Mouse (Mus musculus) ES-Bruce4 (cell line): ENCODE results near the gene Gm21988. TPM values are rescaled to one million over a fixed set of nuclear protein-coding genes. Genes with fewer than 3 reads are reported as not detected.

Experiments
- H3K27ac ChIP-seq: 2 replicates; pipeline ENCODE4 v1.5.1; 2012; ENCODE audit warnings: low read length, inconsistent platforms; ENCODE audit not compliant: insufficient read depth
- H3K27me3 ChIP-seq: 2 replicates; pipeline ENCODE4 v1.6.1; 2012; ENCODE audit warnings: mild to moderate bottlenecking, low read length, inconsistent platforms; ENCODE audit not compliant: control insufficient read depth, poor library complexity, insufficient read depth, severe bottlenecking
- H3K36me3 ChIP-seq: 2 replicates; pipeline ENCODE4 v1.6.1; 2012; ENCODE audit warnings: inconsistent platforms, mild to moderate bottlenecking, low read length, moderate library complexity; ENCODE audit not compliant: control insufficient read depth, poor library complexity, insufficient read depth, severe bottlenecking
- H3K4me1 ChIP-seq: one replicate; pipeline ENCODE4 v1.8.1; 2011; ENCODE audit warnings: low read length; ENCODE audit not compliant: control insufficient read depth, insufficient read depth
- H3K4me3 ChIP-seq: 2 replicates; pipeline ENCODE4 v1.5.1; 2011; ENCODE audit warnings: low read depth, mild to moderate bottlenecking, low read length
- H3K9ac ChIP-seq: 2 replicates; pipeline ENCODE4 v1.6.1; 2012; ENCODE audit warnings: low read depth, mild to moderate bottlenecking, inconsistent platforms; ENCODE audit not compliant: poor library complexity, severe bottlenecking
- H3K9me3 ChIP-seq: replicated peaks from 2 replicates; pipeline ENCODE4 v1.6.1; 2012; ENCODE audit warnings: mild to moderate bottlenecking, low read length, inconsistent platforms; ENCODE audit not compliant: control insufficient read depth, poor library complexity, insufficient read depth, severe bottlenecking
- CTCF ChIP-seq: IDR thresholded peaks from one replicate; pipeline ENCODE4 v1.8.1; 2011; ENCODE audit warnings: low read depth, low read length
- EP300 ChIP-seq: IDR thresholded peaks from 2 replicates; pipeline ENCODE4 v1.6.1; 2011; ENCODE audit warnings: low read depth, low read length; ENCODE audit not compliant: insufficient read depth
- POLR2A ChIP-seq: IDR thresholded peaks from one replicate; pipeline ENCODE4 v1.8.1; 2011; ENCODE audit warnings: low read length; ENCODE audit not compliant: insufficient read depth
- polyA plus RNA-seq: library from polyadenylated mRNA; stranded (reverse); fragments of >200 nt; gene quantifications from 2 replicates; pipeline ENCODE4 v1.2.4, GENCODE M21; 2011; ENCODE audit warnings: low read depth; ENCODE audit not compliant: missing spikeins, insufficient read depth, insufficient read length

The Gm21988 gene
- polyA plus RNA-seq, 1 experiment = 0.55 TPM

GRCm38 (mm10) chr11:70242591-70242990, 3.0 kb upstream of the Gm21988 start:
- H3K9me3 ChIP-seq = no peaks in the 10 kb centered on the region
- H3K4me3 ChIP-seq = no peak overlapping the region
- no peaks in the 10 kb centered on the region for H3K27me3 ChIP-seq
- H3K9ac ChIP-seq = no peak overlapping the region
- no peak overlapping the region for H3K27ac ChIP-seq
- H3K36me3 ChIP-seq = no peaks in the 10 kb centered on the region
- no peak for TF ChIP-seq EP300
- no peaks in the 10 kb centered on the region for H3K4me1 ChIP-seq

GRCm38 (mm10) chr11:70238591-70239440, 814 bp downstream of the Gm21988 start:
- H3K9me3 ChIP-seq = no peaks in the 10 kb centered on the region
- peak overlapping the region; percentile 91 for H3K9ac ChIP-seq
- H3K4me1 ChIP-seq = peaks cover 5% of the 10 kb centered on the region
- H3K27ac ChIP-seq = peak overlapping the region; percentile 44; the same call in 1 of the 2 replicates
- no peaks in the 10 kb centered on the region for H3K27me3 ChIP-seq
- H3K4me3 ChIP-seq = peak overlapping the region; percentile 90
- TF ChIP-seq CTCF (no peak), POLR2A (no peak), EP300 (no peak)
- H3K36me3 ChIP-seq = peaks cover 15% of the 10 kb centered on the region

GRCm38 (mm10) chr11:70237457-70238167, 2.0 kb downstream of the Gm21988 start, which contains the start of gene 0610010K14Rik:
0610010K14Rik (minus strand) TSS chr11:70237914.
- Histone ChIP-seq H3K4me1 (peaks cover 5% of the 10 kb centered on the region), H3K27ac (peak within 1 kb of the TSS; percentile 56), H3K36me3 (peaks cover 15% of the 10 kb centered on the region), H3K9me3 (no peaks in the 10 kb centered on the region), H3K27me3 (no peaks in the 10 kb centered on the region), H3K9ac (peak within 1 kb of the TSS; percentile 91), H3K4me3 (peak within 1 kb of the TSS; percentile 97)
- TF ChIP-seq CTCF (no peak), POLR2A (peak; percentile 36), EP300 (0 out of 2 replicates have a peak, but pooled peaks have one; percentile 20)

- H3K4me1 ChIP-seq = peaks cover 5% of the 10 kb centered on the region
- H3K27me3 ChIP-seq = no peaks in the 10 kb centered on the region
- no peak for TF ChIP-seq POLR2A
- no peak for TF ChIP-seq CTCF
- no peak for TF ChIP-seq EP300
These were observed 2.9 kb downstream of the Gm21988 start for GRCm38 (mm10) chr11:70236717-70237116.

GRCm38 (mm10) chr11:70235254-70235900, 4.3 kb downstream of the Gm21988 start:
- Histone ChIP-seq H3K9me3 (no peaks in the 10 kb centered on the region), H3K4me1 (peaks cover 5% of the 10 kb centered on the region), H3K27ac (no peak overlapping the region), H3K27me3 (no peaks in the 10 kb centered on the region), H3K36me3 (peaks cover 15% of the 10 kb centered on the region), H3K4me3 (no peak overlapping the region), H3K9ac (no peak overlapping the region)
- TF ChIP-seq CTCF (no peak), EP300 (no peak), POLR2A (no peak)

More at GRCm38 (mm10) chr11:70236717-70237116, 2.9 kb downstream of the Gm21988 start:
- H3K27ac ChIP-seq = no peak overlapping the region
- H3K9me3 ChIP-seq = no peaks in the 10 kb centered on the region
- H3K9ac ChIP-seq = peak overlapping the region; percentile 91
- peak overlapping the region; percentile 36 for H3K4me3 ChIP-seq
- peaks cover 15% of the 10 kb centered on the region for H3K36me3 ChIP-seq
